Mouse (Mus musculus): ENCODE data around the gene Magi1. TPM values are rescaled to one million over a fixed set of nuclear protein-coding genes. Genes with fewer than 3 reads are reported as not detected.

The Magi1 gene
- total and polyA plus RNA-seq, 3 experiments = not detected

DNA sequence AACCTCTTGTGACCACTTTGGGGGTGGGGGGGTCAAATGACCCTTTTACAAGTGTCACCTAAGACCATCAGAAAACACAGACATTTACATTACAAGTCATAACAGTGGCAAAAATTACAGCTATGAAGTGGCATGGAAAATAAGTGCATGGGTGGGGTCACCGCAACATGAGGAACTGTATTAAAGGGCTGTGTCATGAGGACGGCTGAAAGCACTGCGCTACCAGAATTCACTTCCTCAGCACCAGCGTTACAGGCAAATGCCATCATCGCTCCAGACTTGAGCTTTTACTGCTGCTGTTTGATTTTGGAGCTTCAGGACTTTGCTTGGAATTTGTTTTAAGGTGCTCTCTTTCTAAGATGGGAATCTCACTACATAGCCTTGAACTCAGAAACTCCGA lies 62.0 kb downstream of the Magi1 start:
- TF ChIP-seq ZC3H11A (IDR thresholded peaks at IDR 0.05; ENCODE audit: low read depth, low read length) (no peak), CHD1 (IDR thresholded peaks at IDR 0.05; ENCODE audit: low read depth, low read length) (no peak), CHD2 (IDR thresholded peaks at IDR 0.05; ENCODE audit: low read length) (no peak), SIN3A (IDR thresholded peaks at IDR 0.05; ENCODE audit: low read length) (no peak), EP300 (IDR thresholded peaks at IDR 0.05; ENCODE audit: low read length) (no peak), GABPA (IDR thresholded peaks at IDR 0.05; ENCODE audit: insufficient replicate concordance, low read depth, low read length) (no peak), MAZ (IDR thresholded peaks at IDR 0.05; ENCODE audit: low read depth, low read length) (no peak), IRF4 (IDR thresholded peaks at IDR 0.05; ENCODE audit: low read depth, low read length) (no peak), HCFC1 (IDR thresholded peaks at IDR 0.05; ENCODE audit: low read depth, low read length) (no peak), USF1 (IDR thresholded peaks at IDR 0.05; ENCODE audit: low read depth, low read length) (no peak), RAD21 (IDR thresholded peaks at IDR 0.05; ENCODE audit: low read depth, low read length) (no peak), SMC3 (IDR thresholded peaks at IDR 0.05; ENCODE audit: low read depth, low read length) (no peak), BHLHE40 (IDR thresholded peaks at IDR 0.05; ENCODE audit: low read depth, low read length) (no peak), POLR2A (IDR thresholded peaks at IDR 0.05; ENCODE audit: low read depth, low read length) (no peak), UBTF (IDR thresholded peaks at IDR 0.05; ENCODE audit: low read depth, low read length) (no peak), ETS1 (conservative IDR thresholded peaks at IDR 0.05; ENCODE audit: low read depth, low read length) (no peak), MAFK (IDR thresholded peaks at IDR 0.05; ENCODE audit: insufficient replicate concordance, low read length) (no peak), MAX (IDR thresholded peaks at IDR 0.05; ENCODE audit: low read length) (no peak), MYC (IDR thresholded peaks at IDR 0.05; ENCODE audit: low read depth, low read length) (no peak)
- Histone ChIP-seq H3K9ac (ENCODE audit: insufficient read depth, low read depth) (no peak overlapping the region), H3K9me3 (replicated peaks; ENCODE audit: low read length) (peaks cover 83% of the 10 kb centered on the region), H3K79me2 (replicated peaks; ENCODE audit: control insufficient read depth, extremely low read depth, insufficient read depth, poor library complexity, severe bottlenecking) (no peaks in the 10 kb centered on the region), H3K4me2 (ENCODE audit: insufficient read depth, low read depth, poor library complexity, severe bottlenecking) (no peak overlapping the region), H3K27me3 (replicated peaks) (no peaks in the 10 kb centered on the region), H3K4me1 (ENCODE audit: control insufficient read depth in 1 of 2, insufficient read depth in 2 of 2) (no peaks in the 10 kb centered on the region), H3K36me3 (replicated peaks in 1 of 2; ENCODE audit: control insufficient read depth in 1 of 2, insufficient read depth in 1 of 2, low read length in 1 of 2) (no peaks in the 10 kb centered on the region), H3K27ac (ENCODE audit: insufficient read depth, low read depth) (no peak overlapping the region), H3K4me3 (replicated peaks in 1 of 3; ENCODE audit: low read depth in 2 of 3, low read length in 2 of 3, poor library complexity in 1 of 3) (no peak overlapping the region)
- dilution Hi-C loops (cut with MboI; ENCODE audit: extremely low pct_ligation_motif_present, extremely low pct_unique_long_range_greater_than_20kb, low sequenced_read_pairs) (no loop called here), in situ Hi-C loops (cut with MboI; ENCODE audit: low pct_ligation_motif_present, low pct_unique_long_range_greater_than_20kb, low sequenced_read_pairs) (no loop called here)
- no peak for DNase-seq (ENCODE audit: extremely low read depth)

DNA sequence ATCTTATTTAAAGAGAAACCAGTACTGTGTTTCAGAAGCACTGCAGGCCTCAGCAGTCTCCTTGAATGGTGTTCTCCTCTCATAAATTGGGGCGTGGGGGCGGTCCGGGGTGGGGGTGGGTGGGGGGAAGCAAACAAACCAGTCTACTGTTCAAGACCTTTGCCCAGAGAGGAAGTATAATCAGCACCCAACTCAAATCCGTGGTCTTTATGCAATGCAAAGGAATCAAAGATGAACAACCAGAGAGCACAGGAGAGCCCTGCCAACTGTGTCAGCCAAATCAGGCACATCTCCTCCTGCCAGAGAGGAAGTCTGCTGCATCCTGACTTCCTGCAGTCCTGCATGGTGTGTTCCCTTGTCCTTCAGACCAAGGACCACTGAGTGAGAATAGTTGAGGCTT lies 65.6 kb downstream of the Magi1 start:
- dilution Hi-C loops (cut with MboI; ENCODE audit: extremely low pct_ligation_motif_present, extremely low pct_unique_long_range_greater_than_20kb, low sequenced_read_pairs) = no loop called here

More for the DNA sequence above, 65.6 kb downstream of the Magi1 start:
- Histone ChIP-seq H3K9ac (ENCODE audit: insufficient read depth, low read depth) (no peak overlapping the region), H3K4me1 (ENCODE audit: control insufficient read depth in 1 of 2, insufficient read depth in 2 of 2) (no peaks in the 10 kb centered on the region), H3K27me3 (replicated peaks) (no peaks in the 10 kb centered on the region), H3K9me3 (replicated peaks; ENCODE audit: low read length) (peaks cover 75% of the 10 kb centered on the region), H3K36me3 (replicated peaks in 1 of 2; ENCODE audit: control insufficient read depth in 1 of 2, insufficient read depth in 1 of 2, low read length in 1 of 2) (no peaks in the 10 kb centered on the region), H3K79me2 (replicated peaks; ENCODE audit: control insufficient read depth, extremely low read depth, insufficient read depth, poor library complexity, severe bottlenecking) (no peaks in the 10 kb centered on the region), H3K4me2 (ENCODE audit: insufficient read depth, low read depth, poor library complexity, severe bottlenecking) (no peak overlapping the region), H3K4me3 (replicated peaks in 1 of 3; ENCODE audit: low read depth in 2 of 3, low read length in 2 of 3, poor library complexity in 1 of 3) (no peak overlapping the region), H3K27ac (ENCODE audit: insufficient read depth, low read depth) (no peak overlapping the region)
- in situ Hi-C loops (cut with MboI; ENCODE audit: low pct_ligation_motif_present, low pct_unique_long_range_greater_than_20kb, low sequenced_read_pairs) = no loop called here
- no peak for DNase-seq (ENCODE audit: extremely low read depth)
- TF ChIP-seq MAX (IDR thresholded peaks at IDR 0.05; ENCODE audit: low read length) = no peak
- TF ChIP-seq SMC3 (IDR thresholded peaks at IDR 0.05; ENCODE audit: low read depth, low read length) = no peak
- TF ChIP-seq POLR2A (IDR thresholded peaks at IDR 0.05; ENCODE audit: low read depth, low read length) = no peak
- no peak for TF ChIP-seq PAX5 (IDR thresholded peaks at IDR 0.05; ENCODE audit: low read length)
- no peak for TF ChIP-seq RAD21 (IDR thresholded peaks at IDR 0.05; ENCODE audit: low read depth, low read length)
- no peak for TF ChIP-seq ETS1 (conservative IDR thresholded peaks at IDR 0.05; ENCODE audit: low read depth, low read length)
- no peak for TF ChIP-seq TCF12 (IDR thresholded peaks at IDR 0.05; ENCODE audit: low read depth, low read length)

Data from CH12.LX (cell line).